Mouse (Mus musculus) heart, embryonic 10.5 days (tissue): ENCODE measurements around the gene Xrcc6. TPM values are rescaled to one million over a fixed set of nuclear protein-coding genes. Genes with fewer than 3 reads are reported as not detected.
"Not testable (repeated sequence)": the region's sequence is repeated elsewhere in the genome, so short reads cannot be mapped to it uniquely, and the experiment has no call there.

Source experiments
- DNase-seq: peaks from one replicate; pipeline ENCODE4 v3.0.0-alpha.2; 2017; ENCODE audit warnings: low spot score
- H3K27ac ChIP-seq: fragments of 300-500 bp; sonication (generic); 2 replicates; pipeline ENCODE4 v1.5.1; 2016; ENCODE audit warnings: mild to moderate bottlenecking
- H3K27me3 ChIP-seq: fragments of 300-500 bp; sonication (generic); 2 replicates; pipeline ENCODE4 v1.6.1; 2016; ENCODE audit warnings: mild to moderate bottlenecking; ENCODE audit not compliant: poor library complexity, insufficient read depth, severe bottlenecking
- H3K36me3 ChIP-seq: fragments of 300-500 bp; sonication (generic); 2 replicates; pipeline ENCODE4 v1.6.1; 2016; ENCODE audit warnings: mild to moderate bottlenecking, moderate library complexity
- H3K4me1 ChIP-seq: fragments of 300-500 bp; sonication (generic); 2 replicates; pipeline ENCODE4 v1.6.1; 2016; ENCODE audit warnings: mild to moderate bottlenecking
- H3K4me3 ChIP-seq: fragments of 300-500 bp; sonication (generic); 2 replicates; pipeline ENCODE4 v1.5.1; 2016; ENCODE audit warnings: mild to moderate bottlenecking, moderate library complexity
- H3K9me3 ChIP-seq: fragments of 300-500 bp; sonication (generic); 2 replicates; pipeline ENCODE4 v1.6.1; 2016; ENCODE audit warnings: mild to moderate bottlenecking, moderate library complexity
- WGBS: fragments of 180-500 bp; shearing (Covaris S2); methylation state at CpG from one replicate; pipeline ENCODE4 v1.1.7; 2016; 5-methylcytosine and 5-hydroxymethylcytosine counted together
- polyA plus RNA-seq: library from polyadenylated mRNA; unstranded; fragments of >200 nt; fragmentation: Nextera tagmentation; extraction: Ambion mirVana; gene quantifications from 2 replicates; pipeline ENCODE4 v1.2.1, GENCODE M21; 2016

The Xrcc6 gene
- polyA plus RNA-seq, 1 experiment from 2014 or later: 99.8 TPM

- Histone ChIP-seq H3K4me1 (no peaks in the 10 kb centered on the region), H3K27me3 (no peaks in the 10 kb centered on the region), H3K4me3 (no peak overlapping the region), H3K9me3 (peaks cover 3% of the 10 kb centered on the region; the same call in 1 of the 2 replicates), H3K36me3 (no peaks in the 10 kb centered on the region), H3K27ac (no peak overlapping the region)
- WGBS: 60% methylated on average over 7 of the region's 7 CpGs
- DNase-seq: no peak
These were observed 18.5 kb upstream of the Xrcc6 start for GRCm38 (mm10) chr15:81969173-81969572.

GRCm38 (mm10) chr15:81969635-81970034 is 18.0 kb upstream of the Xrcc6 start:
- H3K27ac ChIP-seq, H3K4me1 ChIP-seq, DNase-seq, H3K4me3 ChIP-seq, H3K9me3 ChIP-seq, H3K27me3 ChIP-seq, H3K36me3 ChIP-seq: not testable (repeated sequence)
- WGBS: 76% methylated on average over 6 of the region's 6 CpGs

- H3K4me1 ChIP-seq, H3K27ac ChIP-seq, DNase-seq, H3K9me3 ChIP-seq, H3K27me3 ChIP-seq, H3K36me3 ChIP-seq, H3K4me3 ChIP-seq: not testable (repeated sequence)
- 82% methylated on average over 4 of the region's 4 CpGs for WGBS
These were observed 17.1 kb upstream of the Xrcc6 start for GRCm38 (mm10) chr15:81970498-81970897.

- H3K4me1 ChIP-seq, H3K27me3 ChIP-seq, H3K27ac ChIP-seq, H3K9me3 ChIP-seq, DNase-seq, H3K4me3 ChIP-seq, H3K36me3 ChIP-seq: not testable (repeated sequence)
- 88% methylated on average over 8 of the region's 8 CpGs for WGBS
These were observed 12.5 kb upstream of the Xrcc6 start for GRCm38 (mm10) chr15:81975156-81975555.

GRCm38 (mm10) chr15:81980321-81980720 is 7.3 kb upstream of the Xrcc6 start, which contains the start of gene 1700029P11Rik:
Gene 1700029P11Rik (plus strand): TSS chr15:81980540.
- Histone ChIP-seq H3K36me3 (no peaks in the 10 kb centered on the region), H3K4me1 (no peaks in the 10 kb centered on the region), H3K4me3 (no peak within 1 kb of the TSS), H3K27ac (no peak within 1 kb of the TSS), H3K9me3 (no peaks in the 10 kb centered on the region), H3K27me3 (no peaks in the 10 kb centered on the region)
- WGBS: 91% methylated on average over 23 of the region's 23 CpGs
- no peak for DNase-seq

- Histone ChIP-seq H3K27me3 (no peaks in the 10 kb centered on the region), H3K36me3 (no peaks in the 10 kb centered on the region), H3K4me3 (no peak overlapping the region), H3K4me1 (no peaks in the 10 kb centered on the region), H3K9me3 (no peaks in the 10 kb centered on the region), H3K27ac (no peak overlapping the region)
- no peak for DNase-seq
- 43% methylated on average over 1 of the region's 1 CpGs for WGBS
These were observed 5.5 kb upstream of the Xrcc6 start for GRCm38 (mm10) chr15:81982173-81982572.

GRCm38 (mm10) chr15:81985267-81986161 is 2.1 kb upstream of the Xrcc6 start:
- no peak overlapping the region for H3K27ac ChIP-seq
- DNase-seq: no peak
- H3K36me3 ChIP-seq: no peaks in the 10 kb centered on the region
- H3K27me3 ChIP-seq: no peaks in the 10 kb centered on the region
- WGBS: 72% methylated on average over 2 of the region's 2 CpGs
- H3K9me3 ChIP-seq: no peaks in the 10 kb centered on the region
- no peak overlapping the region for H3K4me3 ChIP-seq
- H3K4me1 ChIP-seq: peaks cover 14% of the 10 kb centered on the region

- H3K36me3 ChIP-seq: peaks cover 22% of the 10 kb centered on the region
- no peak overlapping the region for H3K4me3 ChIP-seq
- 40% methylated on average over 11 of the region's 11 CpGs for WGBS
- peak; percentile 91 for DNase-seq
- H3K27me3 ChIP-seq: no peaks in the 10 kb centered on the region
- peak overlapping the region; percentile 72 for H3K27ac ChIP-seq
- no peaks in the 10 kb centered on the region for H3K9me3 ChIP-seq
- peaks cover 33% of the 10 kb centered on the region for H3K4me1 ChIP-seq
These were observed 1.9 kb downstream of the Xrcc6 start for GRCm38 (mm10) chr15:81989371-81990062.

- WGBS: 17% methylated on average over 7 of the region's 7 CpGs
- Histone ChIP-seq H3K36me3 (peaks cover 31% of the 10 kb centered on the region), H3K27ac (no peak overlapping the region), H3K4me1 (peaks cover 33% of the 10 kb centered on the region), H3K4me3 (no peak overlapping the region), H3K9me3 (no peaks in the 10 kb centered on the region), H3K27me3 (no peaks in the 10 kb centered on the region)
- DNase-seq: peak; percentile 92
These were observed 2.9 kb downstream of the Xrcc6 start for GRCm38 (mm10) chr15:81990549-81990948.

- Histone ChIP-seq H3K4me3 (no peak overlapping the region), H3K27me3 (no peaks in the 10 kb centered on the region), H3K27ac (no peak overlapping the region), H3K9me3 (no peaks in the 10 kb centered on the region), H3K36me3 (peaks cover 61% of the 10 kb centered on the region), H3K4me1 (peaks cover 33% of the 10 kb centered on the region)
- no peak for DNase-seq
- 76% methylated on average over 6 of the region's 6 CpGs for WGBS
These were observed 6.4 kb downstream of the Xrcc6 start for GRCm38 (mm10) chr15:81993992-81994391.

GRCm38 (mm10) chr15:82004257-82004656 is 16.6 kb downstream of the Xrcc6 start:
- no peak for DNase-seq
- peaks cover 42% of the 10 kb centered on the region for H3K36me3 ChIP-seq
- 86% methylated on average over 8 of the region's 8 CpGs for WGBS

GRCm38 (mm10) chr15:82011947-82012346 is 24.3 kb downstream of the Xrcc6 start:
- WGBS: 81% methylated on average over 6 of the region's 6 CpGs
- Histone ChIP-seq H3K27me3 (no peaks in the 10 kb centered on the region), H3K27ac (no peak overlapping the region), H3K4me1 (peaks cover 22% of the 10 kb centered on the region), H3K36me3 (0 out of 2 replicates have a peak, but pooled peaks cover 6% of the 10 kb centered on the region), H3K4me3 (no peak overlapping the region), H3K9me3 (no peaks in the 10 kb centered on the region)
- DNase-seq: no peak

More at GRCm38 (mm10) chr15:82004257-82004656, 16.6 kb downstream of the Xrcc6 start:
- Histone ChIP-seq H3K4me1 (no peaks in the 10 kb centered on the region), H3K27me3 (no peaks in the 10 kb centered on the region), H3K9me3 (no peaks in the 10 kb centered on the region), H3K4me3 (no peak overlapping the region), H3K27ac (no peak overlapping the region)

GRCm38 (mm10) chr15:82014745-82015391 is 27.2 kb downstream of the Xrcc6 start:
- Histone ChIP-seq H3K27ac (peak overlapping the region; percentile 90; the same call in 1 of the 2 replicates), H3K9me3 (no peaks in the 10 kb centered on the region), H3K36me3 (peaks cover 15% of the 10 kb centered on the region), H3K4me3 (peak overlapping the region; percentile 80), H3K27me3 (no peaks in the 10 kb centered on the region), H3K4me1 (peaks cover 29% of the 10 kb centered on the region)
- 27% methylated on average over 9 of the region's 9 CpGs for WGBS
- no peak for DNase-seq
